Mouse (Mus musculus): ENCODE measurements around the gene Nudt6.
A peak's percentile ranks its signal among the peaks of the same experiment; 100 is the strongest.

The Nudt6 gene

GRCm38 (mm10) chr3:37383096-37383765 lies 36.8 kb downstream of the Nudt6 start:
- peak; percentile 13 for DNase-seq (ENCODE audit: low spot score)

GRCm38 (mm10) chr3:37381457-37381856 lies 38.6 kb downstream of the Nudt6 start:
- no peak for DNase-seq (ENCODE audit: low spot score)

GRCm38 (mm10) chr3:37379930-37380881 lies 39.8 kb downstream of the Nudt6 start:
- DNase-seq (ENCODE audit: low spot score): no peak

- peak; percentile 10 for DNase-seq (ENCODE audit: low spot score)
Observed at GRCm38 (mm10) chr3:37379201-37379600, 40.8 kb downstream of the Nudt6 start.

- no peak for DNase-seq (ENCODE audit: low spot score)
Observed at GRCm38 (mm10) chr3:37378412-37378811, 41.6 kb downstream of the Nudt6 start.

- peak; percentile 4 for DNase-seq (ENCODE audit: low spot score)
Observed at GRCm38 (mm10) chr3:37377926-37378325, 42.1 kb downstream of the Nudt6 start.

- no peak for DNase-seq (ENCODE audit: low spot score)
Observed at GRCm38 (mm10) chr3:37373712-37374111, 46.3 kb downstream of the Nudt6 start.

- DNase-seq (ENCODE audit: low spot score): no peak
Observed at GRCm38 (mm10) chr3:37370407-37370806, 49.6 kb downstream of the Nudt6 start.

GRCm38 (mm10) chr3:37366381-37367053 lies 53.5 kb downstream of the Nudt6 start:
- no peak for DNase-seq (ENCODE audit: low spot score)

- DNase-seq (ENCODE audit: low spot score): no peak
Observed at GRCm38 (mm10) chr3:37365976-37366375, 54.0 kb downstream of the Nudt6 start.

- no peak for DNase-seq (ENCODE audit: low spot score)
Observed at GRCm38 (mm10) chr3:37365144-37365543, 54.9 kb downstream of the Nudt6 start.

- DNase-seq (ENCODE audit: low spot score): no peak
Observed at GRCm38 (mm10) chr3:37360729-37361128, 59.3 kb downstream of the Nudt6 start.
